Mouse (Mus musculus): Measurements from ENCODE around the gene Auts2. TPM values are rescaled to one million over a fixed set of nuclear protein-coding genes. Genes with fewer than 3 reads are reported as not detected.

The Auts2 gene
- polyA plus RNA-seq, 1 experiment from 2014 or later, result 4.4 TPM

DNA sequence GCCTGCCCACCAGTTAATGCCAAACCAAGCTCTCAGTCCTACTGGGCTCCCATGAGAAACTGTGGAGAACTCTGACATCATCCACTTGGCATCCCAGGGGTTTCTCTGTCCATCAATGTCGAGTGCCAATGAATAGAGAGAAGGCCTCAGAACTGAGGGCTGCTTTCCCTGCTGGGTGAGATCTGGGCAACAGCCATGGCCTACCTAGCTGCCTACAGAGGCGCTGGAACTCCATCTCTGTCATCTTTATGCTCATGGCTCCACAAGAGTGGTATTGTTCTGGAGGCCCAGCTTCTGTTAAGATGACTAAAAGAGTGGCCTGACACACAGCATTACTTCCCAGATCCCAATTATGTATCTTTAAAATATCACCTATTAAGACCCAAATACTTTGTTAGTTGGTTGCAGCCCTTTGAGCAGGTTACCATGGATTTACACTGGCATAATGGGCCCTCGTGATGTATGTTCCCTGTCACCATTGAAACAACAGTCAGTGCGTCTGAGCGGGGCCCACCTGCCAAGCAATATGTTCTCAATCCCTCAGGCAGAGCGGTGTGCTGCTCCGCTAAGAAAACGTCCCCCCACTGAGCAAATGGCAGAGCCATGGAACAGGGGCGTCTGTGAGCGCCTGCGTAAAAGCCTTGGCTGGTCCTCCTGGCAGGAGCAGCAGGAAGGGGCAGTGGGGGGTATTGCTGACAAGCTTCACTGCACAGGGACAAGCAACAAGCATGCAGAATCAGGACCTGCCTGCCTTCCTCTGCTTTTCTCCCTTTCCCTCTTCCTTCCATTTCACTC, 718.8 kb downstream of the Auts2 start:
- TF ChIP-seq EP300 (IDR thresholded peaks at IDR 0.05) (no peak), CTCF (IDR thresholded peaks at IDR 0.05) (no peak)
- DNase-seq (ENCODE audit: low spot score) (no peak), ATAC-seq (no peak)

DNA sequence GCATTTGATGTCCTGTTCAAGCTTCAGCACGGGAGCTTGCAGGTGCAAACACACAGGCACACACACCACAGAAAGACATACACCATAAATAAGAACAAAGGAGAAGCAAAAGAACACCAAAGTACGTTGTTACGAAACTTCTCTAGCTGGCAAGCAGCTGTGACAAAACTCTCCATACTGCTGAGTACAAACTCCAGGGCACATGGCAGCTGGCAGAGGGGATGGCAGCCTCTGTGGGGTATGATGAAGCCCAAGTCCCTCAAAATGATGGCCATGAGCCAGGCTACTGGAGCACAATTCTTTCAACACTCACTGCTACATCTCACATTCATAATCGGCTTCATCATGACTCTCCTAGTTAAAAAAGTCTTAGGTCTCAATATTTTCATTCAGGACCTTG, 721.7 kb downstream of the Auts2 start:
- no peak overlapping the region for H3K9ac ChIP-seq (replicated peaks; ENCODE audit: low read depth)
- no peak overlapping the region for H3K4me2 ChIP-seq (replicated peaks; ENCODE audit: low read depth, low read length)
- H3K36me3 ChIP-seq (ENCODE audit: insufficient read depth, low read length), result no peaks in the 10 kb centered on the region
- WGBS, result 73% methylated on average over 4 of the region's 4 CpGs
- ATAC-seq (no peak), DNase-seq (ENCODE audit: low spot score) (no peak)
- no peaks in the 10 kb centered on the region for H3K27me3 ChIP-seq (replicated peaks; ENCODE audit: insufficient read depth, low read length)
- no peaks in the 10 kb centered on the region for H3K9me3 ChIP-seq (ENCODE audit: low read length)
- TF ChIP-seq EP300 (IDR thresholded peaks at IDR 0.05) (no peak), CTCF (IDR thresholded peaks at IDR 0.05) (no peak)
- no peak overlapping the region for H3K4me3 ChIP-seq (ENCODE audit: low read depth, low read length)
- no peaks in the 10 kb centered on the region for H3K4me1 ChIP-seq (ENCODE audit: insufficient read depth, low read depth, low read length)
- H3K27ac ChIP-seq (ENCODE audit: low read length), result no peak overlapping the region

More for the DNA sequence above, 718.8 kb downstream of the Auts2 start:
- Histone ChIP-seq H3K4me1 (ENCODE audit: insufficient read depth, low read depth, low read length) (peaks cover 3% of the 10 kb centered on the region; the same call in 1 of the 2 replicates), H3K4me2 (replicated peaks; ENCODE audit: low read depth, low read length) (no peak overlapping the region), H3K27ac (ENCODE audit: low read length) (no peak overlapping the region), H3K9ac (replicated peaks; ENCODE audit: low read depth) (no peak overlapping the region), H3K9me3 (ENCODE audit: low read length) (no peaks in the 10 kb centered on the region), H3K36me3 (ENCODE audit: insufficient read depth, low read length) (no peaks in the 10 kb centered on the region), H3K27me3 (replicated peaks; ENCODE audit: insufficient read depth, low read length) (no peaks in the 10 kb centered on the region), H3K4me3 (ENCODE audit: low read depth, low read length) (no peak overlapping the region)
- 71% methylated on average over 11 of the region's 11 CpGs for WGBS

DNA sequence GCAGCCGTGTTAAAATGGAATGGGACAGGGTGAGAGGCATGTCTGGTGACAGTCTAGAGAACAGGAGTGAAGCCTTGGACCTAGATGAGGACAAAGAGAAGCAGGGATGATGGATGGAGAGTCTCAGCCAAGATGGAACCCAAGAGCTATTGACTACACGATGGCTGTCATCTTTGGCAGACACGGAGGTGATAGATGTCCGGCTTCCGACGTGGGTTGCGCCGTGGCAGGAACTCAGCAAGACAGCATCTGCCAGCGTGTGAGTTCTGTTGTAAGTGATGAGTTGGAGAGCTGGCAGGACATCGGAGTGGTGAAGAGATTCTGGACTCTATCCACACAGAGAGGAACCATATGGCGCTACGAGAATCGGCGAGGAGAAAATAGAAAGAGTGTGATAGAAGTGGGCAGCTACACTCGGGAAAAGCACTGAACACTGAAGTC, 723.9 kb downstream of the Auts2 start:
- peak; percentile 65 for DNase-seq (ENCODE audit: low spot score)
- ATAC-seq, result peak; percentile 65

DNA sequence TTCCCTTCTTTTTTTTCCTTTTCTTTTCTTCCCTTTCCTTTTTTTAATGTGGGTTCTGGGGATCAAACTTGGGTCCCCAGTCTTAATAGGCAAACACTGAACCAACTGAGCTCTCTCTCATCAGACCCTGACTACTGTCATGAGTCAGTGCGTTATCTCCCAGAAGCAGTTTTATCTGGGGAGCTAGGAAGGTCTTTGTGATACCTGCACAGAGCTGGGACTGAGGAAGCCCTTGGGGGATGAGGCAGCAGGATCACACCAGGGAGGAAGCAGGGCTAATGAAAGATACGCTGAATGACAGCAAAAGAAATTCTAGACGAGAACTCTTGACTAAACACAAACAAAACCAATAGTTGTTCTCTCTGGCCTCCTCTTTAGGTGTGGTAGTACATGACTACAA, 727.6 kb downstream of the Auts2 start:
- Histone ChIP-seq H3K36me3 (ENCODE audit: insufficient read depth, low read length) (no peaks in the 10 kb centered on the region), H3K9ac (replicated peaks; ENCODE audit: low read depth) (no peak overlapping the region), H3K27ac (ENCODE audit: low read length) (no peak overlapping the region), H3K27me3 (replicated peaks; ENCODE audit: insufficient read depth, low read length) (no peaks in the 10 kb centered on the region), H3K9me3 (ENCODE audit: low read length) (no peaks in the 10 kb centered on the region), H3K4me2 (replicated peaks; ENCODE audit: low read depth, low read length) (no peak overlapping the region), H3K4me1 (ENCODE audit: insufficient read depth, low read depth, low read length) (no peaks in the 10 kb centered on the region), H3K4me3 (ENCODE audit: low read depth, low read length) (no peak overlapping the region)
- no peak for TF ChIP-seq EP300 (IDR thresholded peaks at IDR 0.05)
- no peak for TF ChIP-seq CTCF (IDR thresholded peaks at IDR 0.05)
- DNase-seq (ENCODE audit: low spot score) (no peak), ATAC-seq (no peak)
- WGBS, result 80% methylated on average over 3 of the region's 3 CpGs

More for the DNA sequence above, 723.9 kb downstream of the Auts2 start:
- TF ChIP-seq EP300 (IDR thresholded peaks at IDR 0.05) (peak; percentile 34; the same call in 1 of the 2 replicates), CTCF (IDR thresholded peaks at IDR 0.05) (no peak)
- no peak overlapping the region for H3K9ac ChIP-seq (replicated peaks; ENCODE audit: low read depth)
- WGBS, result 56% methylated on average over 15 of the region's 15 CpGs
- no peak overlapping the region for H3K4me3 ChIP-seq (ENCODE audit: low read depth, low read length)
- no peaks in the 10 kb centered on the region for H3K4me1 ChIP-seq (ENCODE audit: insufficient read depth, low read depth, low read length)
- no peaks in the 10 kb centered on the region for H3K9me3 ChIP-seq (ENCODE audit: low read length)
- no peak overlapping the region for H3K27ac ChIP-seq (ENCODE audit: low read length)
- no peaks in the 10 kb centered on the region for H3K36me3 ChIP-seq (ENCODE audit: insufficient read depth, low read length)
- H3K4me2 ChIP-seq (replicated peaks; ENCODE audit: low read depth, low read length), result no peak overlapping the region
- H3K27me3 ChIP-seq (replicated peaks; ENCODE audit: insufficient read depth, low read length), result no peaks in the 10 kb centered on the region

DNA sequence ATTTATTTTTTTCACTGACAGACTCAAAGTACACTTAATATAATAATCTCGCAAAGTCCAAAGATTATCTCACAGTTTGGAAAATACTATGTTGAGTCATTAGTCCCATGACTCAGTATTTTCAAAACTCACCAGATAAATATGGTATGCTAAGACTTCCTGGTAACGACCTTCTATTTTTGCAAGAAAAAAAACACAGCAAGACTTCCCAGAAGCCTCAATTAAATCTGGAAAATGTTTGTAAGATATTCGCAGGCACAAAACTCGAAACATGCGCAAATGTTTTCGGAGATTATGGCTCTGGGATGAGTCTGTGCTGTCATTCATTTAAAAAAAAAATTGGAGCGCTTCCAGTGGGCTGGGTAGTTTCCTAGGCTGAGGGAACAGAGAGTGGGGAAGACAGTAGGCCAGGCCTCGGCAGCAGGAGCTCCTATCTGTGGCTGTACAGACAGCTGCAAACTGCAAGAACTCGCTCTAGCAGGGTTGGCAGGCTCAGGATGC, 728.6 kb downstream of the Auts2 start:
- peak; percentile 87 for DNase-seq (ENCODE audit: low spot score)
- 44% methylated on average over 9 of the region's 9 CpGs for WGBS
- Histone ChIP-seq H3K9ac (replicated peaks; ENCODE audit: low read depth) (no peak overlapping the region), H3K4me2 (replicated peaks; ENCODE audit: low read depth, low read length) (no peak overlapping the region), H3K27me3 (replicated peaks; ENCODE audit: insufficient read depth, low read length) (no peaks in the 10 kb centered on the region), H3K4me1 (ENCODE audit: insufficient read depth, low read depth, low read length) (no peaks in the 10 kb centered on the region), H3K4me3 (ENCODE audit: low read depth, low read length) (no peak overlapping the region), H3K9me3 (ENCODE audit: low read length) (no peaks in the 10 kb centered on the region), H3K36me3 (ENCODE audit: insufficient read depth, low read length) (no peaks in the 10 kb centered on the region), H3K27ac (ENCODE audit: low read length) (no peak overlapping the region)
- TF ChIP-seq CTCF (IDR thresholded peaks at IDR 0.05), result no peak
- peak; percentile 85 for TF ChIP-seq EP300 (IDR thresholded peaks at IDR 0.05)
- peak; percentile 73 for ATAC-seq

DNA sequence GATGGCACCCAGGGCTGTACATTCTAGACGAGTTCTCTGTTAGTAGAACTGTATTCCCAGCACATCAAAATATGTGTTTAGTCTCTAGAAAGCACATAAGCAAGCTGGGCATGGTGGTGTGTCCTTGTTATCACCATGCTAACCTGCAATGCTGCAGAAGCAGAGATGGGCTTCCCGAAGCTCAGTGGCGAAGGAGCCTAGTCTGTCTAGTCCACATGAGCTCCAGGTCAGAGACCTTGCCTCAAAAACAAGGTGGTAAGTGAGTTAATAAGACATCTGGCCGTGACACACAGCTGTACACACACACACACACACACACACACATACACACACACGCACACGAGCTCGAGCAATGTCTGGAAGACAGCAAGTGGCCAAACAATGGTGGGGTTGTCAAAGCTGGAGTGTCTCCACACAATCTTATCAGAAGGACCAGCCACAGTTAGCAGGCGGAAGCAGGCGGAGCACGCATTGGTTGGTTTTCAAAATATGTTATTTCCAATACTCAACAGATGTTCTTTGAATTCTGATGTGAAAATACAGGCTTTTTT, 729.1 kb downstream of the Auts2 start:
- DNase-seq (ENCODE audit: low spot score) (no peak), ATAC-seq (peak; percentile 60)
- no peak overlapping the region for H3K4me3 ChIP-seq (ENCODE audit: low read depth, low read length)
- no peaks in the 10 kb centered on the region for H3K9me3 ChIP-seq (ENCODE audit: low read length)
- no peak overlapping the region for H3K4me2 ChIP-seq (replicated peaks; ENCODE audit: low read depth, low read length)
- no peaks in the 10 kb centered on the region for H3K4me1 ChIP-seq (ENCODE audit: insufficient read depth, low read depth, low read length)
- no peaks in the 10 kb centered on the region for H3K27me3 ChIP-seq (replicated peaks; ENCODE audit: insufficient read depth, low read length)
- H3K36me3 ChIP-seq (ENCODE audit: insufficient read depth, low read length), result no peaks in the 10 kb centered on the region
- no peak overlapping the region for H3K27ac ChIP-seq (ENCODE audit: low read length)
- TF ChIP-seq EP300 (IDR thresholded peaks at IDR 0.05) (no peak), CTCF (IDR thresholded peaks at IDR 0.05) (no peak)
- WGBS, result 36% methylated on average over 10 of the region's 10 CpGs
- no peak overlapping the region for H3K9ac ChIP-seq (replicated peaks; ENCODE audit: low read depth)

All from lung, postnatal 0 days (tissue).